Mouse (Mus musculus): ENCODE data around the gene Crhr2. TPM values are rescaled to one million over a fixed set of nuclear protein-coding genes. Genes with fewer than 3 reads are reported as not detected.

Crhr2 gene
- polyA plus RNA-seq, 1 experiment from 2014 or later: 1.5 TPM

GRCm38 (mm10) chr6:55117325-55118109, 15.3 kb downstream of the Crhr2 start:
- ATAC-seq (ENCODE audit: low FRiP score): peak; percentile 72; the same call in 1 of the 2 replicates
- Histone ChIP-seq H3K9me3 (replicated peaks) (no peaks in the 10 kb centered on the region), H3K36me3 (no peaks in the 10 kb centered on the region), H3K4me1 (peaks cover 16% of the 10 kb centered on the region), H3K4me3 (replicated peaks) (peak overlapping the region; percentile 60), H3K4me2 (peak overlapping the region; percentile 91), H3K27me3 (replicated peaks) (peaks cover 79% of the 10 kb centered on the region), H3K27ac (replicated peaks) (no peak overlapping the region), H3K9ac (replicated peaks) (peak overlapping the region; percentile 47)
- WGBS: under 1% methylated on average over 68 of the region's 68 CpGs

GRCm38 (mm10) chr6:55108358-55108757, 24.5 kb downstream of the Crhr2 start:
- no peaks in the 10 kb centered on the region for H3K9me3 ChIP-seq (replicated peaks)
- peaks cover 30% of the 10 kb centered on the region for H3K27me3 ChIP-seq (replicated peaks)
- H3K4me2 ChIP-seq: no peak overlapping the region
- WGBS: 18% methylated on average over 7 of the region's 7 CpGs
- no peaks in the 10 kb centered on the region for H3K36me3 ChIP-seq
- no peak overlapping the region for H3K4me3 ChIP-seq (replicated peaks)
- H3K27ac ChIP-seq (replicated peaks): no peak overlapping the region
- H3K9ac ChIP-seq (replicated peaks): no peak overlapping the region
- no peaks in the 10 kb centered on the region for H3K4me1 ChIP-seq
- no peak for ATAC-seq (ENCODE audit: low FRiP score)

- no peak overlapping the region for H3K4me2 ChIP-seq
- H3K27me3 ChIP-seq (replicated peaks): no peaks in the 10 kb centered on the region
- no peaks in the 10 kb centered on the region for H3K36me3 ChIP-seq
- no peak overlapping the region for H3K27ac ChIP-seq (replicated peaks)
- no peak overlapping the region for H3K9ac ChIP-seq (replicated peaks)
- no peaks in the 10 kb centered on the region for H3K4me1 ChIP-seq
- no peak overlapping the region for H3K4me3 ChIP-seq (replicated peaks)
- no peaks in the 10 kb centered on the region for H3K9me3 ChIP-seq (replicated peaks)
- WGBS: 86% methylated on average over 5 of the region's 5 CpGs
- ATAC-seq (ENCODE audit: low FRiP score): no peak
Measured at GRCm38 (mm10) chr6:55098603-55099002, 34.2 kb downstream of the Crhr2 start.

- Histone ChIP-seq H3K9me3 (replicated peaks) (no peaks in the 10 kb centered on the region), H3K4me1 (no peaks in the 10 kb centered on the region), H3K4me2 (no peak overlapping the region), H3K4me3 (replicated peaks) (no peak overlapping the region), H3K27ac (replicated peaks) (no peak overlapping the region), H3K9ac (replicated peaks) (no peak overlapping the region), H3K27me3 (replicated peaks) (no peaks in the 10 kb centered on the region), H3K36me3 (no peaks in the 10 kb centered on the region)
- WGBS: 75% methylated on average over 5 of the region's 5 CpGs
- ATAC-seq (ENCODE audit: low FRiP score): no peak
Measured at GRCm38 (mm10) chr6:55098030-55098429, 34.8 kb downstream of the Crhr2 start.

- Histone ChIP-seq H3K9ac (replicated peaks) (no peak overlapping the region), H3K36me3 (no peaks in the 10 kb centered on the region), H3K9me3 (replicated peaks) (no peaks in the 10 kb centered on the region), H3K4me3 (replicated peaks) (no peak overlapping the region), H3K27ac (replicated peaks) (no peak overlapping the region), H3K4me2 (no peak overlapping the region), H3K27me3 (replicated peaks) (no peaks in the 10 kb centered on the region), H3K4me1 (no peaks in the 10 kb centered on the region)
- ATAC-seq (ENCODE audit: low FRiP score): no peak
- 46% methylated on average over 6 of the region's 6 CpGs for WGBS
Measured at GRCm38 (mm10) chr6:55093431-55094146, 39.2 kb downstream of the Crhr2 start.

GRCm38 (mm10) chr6:55091396-55091795, 41.4 kb downstream of the Crhr2 start:
- Histone ChIP-seq H3K36me3 (no peaks in the 10 kb centered on the region), H3K4me3 (replicated peaks) (no peak overlapping the region), H3K9ac (replicated peaks) (no peak overlapping the region), H3K27me3 (replicated peaks) (no peaks in the 10 kb centered on the region), H3K9me3 (replicated peaks) (no peaks in the 10 kb centered on the region), H3K27ac (replicated peaks) (no peak overlapping the region), H3K4me1 (no peaks in the 10 kb centered on the region), H3K4me2 (no peak overlapping the region)
- ATAC-seq (ENCODE audit: low FRiP score): no peak
- 93% methylated on average over 9 of the region's 9 CpGs for WGBS

GRCm38 (mm10) chr6:55090639-55091038, 42.2 kb downstream of the Crhr2 start:
- H3K36me3 ChIP-seq: no peaks in the 10 kb centered on the region
- no peak overlapping the region for H3K4me3 ChIP-seq (replicated peaks)
- no peak overlapping the region for H3K9ac ChIP-seq (replicated peaks)
- no peak for ATAC-seq (ENCODE audit: low FRiP score)
- no peaks in the 10 kb centered on the region for H3K4me1 ChIP-seq
- no peak overlapping the region for H3K27ac ChIP-seq (replicated peaks)
- H3K4me2 ChIP-seq: no peak overlapping the region
- no peaks in the 10 kb centered on the region for H3K27me3 ChIP-seq (replicated peaks)
- no peaks in the 10 kb centered on the region for H3K9me3 ChIP-seq (replicated peaks)
- WGBS: 36% methylated on average over 4 of the region's 4 CpGs

GRCm38 (mm10) chr6:55087355-55087754, 45.5 kb downstream of the Crhr2 start:
- Histone ChIP-seq H3K27me3 (replicated peaks) (no peaks in the 10 kb centered on the region), H3K4me1 (0 out of 2 replicates have a peak, but pooled peaks cover 2% of the 10 kb centered on the region), H3K4me2 (no peak overlapping the region), H3K27ac (replicated peaks) (no peak overlapping the region), H3K36me3 (no peaks in the 10 kb centered on the region), H3K4me3 (replicated peaks) (no peak overlapping the region), H3K9ac (replicated peaks) (no peak overlapping the region), H3K9me3 (replicated peaks) (no peaks in the 10 kb centered on the region)
- WGBS: 52% methylated on average over 4 of the region's 4 CpGs
- no peak for ATAC-seq (ENCODE audit: low FRiP score)

GRCm38 (mm10) chr6:55082261-55083051, 50.4 kb downstream of the Crhr2 start:
- Histone ChIP-seq H3K4me2 (no peak overlapping the region), H3K36me3 (peaks cover 33% of the 10 kb centered on the region), H3K4me3 (replicated peaks) (no peak overlapping the region), H3K27me3 (replicated peaks) (no peaks in the 10 kb centered on the region), H3K4me1 (0 out of 2 replicates have a peak, but pooled peaks cover 2% of the 10 kb centered on the region), H3K9ac (replicated peaks) (no peak overlapping the region), H3K27ac (replicated peaks) (peak overlapping the region; percentile 23; the same call in 1 of the 2 replicates), H3K9me3 (replicated peaks) (no peaks in the 10 kb centered on the region)
- ATAC-seq (ENCODE audit: low FRiP score): peak; percentile 58
- 76% methylated on average over 7 of the region's 7 CpGs for WGBS

- H3K4me2 ChIP-seq: no peak overlapping the region
- no peak overlapping the region for H3K27ac ChIP-seq (replicated peaks)
- no peak overlapping the region for H3K4me3 ChIP-seq (replicated peaks)
- no peaks in the 10 kb centered on the region for H3K27me3 ChIP-seq (replicated peaks)
- H3K9me3 ChIP-seq (replicated peaks): no peaks in the 10 kb centered on the region
- peaks cover 37% of the 10 kb centered on the region for H3K36me3 ChIP-seq
- WGBS: 86% methylated on average over 3 of the region's 3 CpGs
- 0 out of 2 replicates have a peak, but pooled peaks cover 2% of the 10 kb centered on the region for H3K4me1 ChIP-seq
- H3K9ac ChIP-seq (replicated peaks): no peak overlapping the region
- no peak for ATAC-seq (ENCODE audit: low FRiP score)
Measured at GRCm38 (mm10) chr6:55081379-55081778, 51.4 kb downstream of the Crhr2 start.

- no peak overlapping the region for H3K4me3 ChIP-seq (replicated peaks)
- H3K4me2 ChIP-seq: no peak overlapping the region
- no peak overlapping the region for H3K27ac ChIP-seq (replicated peaks)
- no peaks in the 10 kb centered on the region for H3K27me3 ChIP-seq (replicated peaks)
- WGBS: 61% methylated on average over 4 of the region's 4 CpGs
- H3K4me1 ChIP-seq: no peaks in the 10 kb centered on the region
- no peak for ATAC-seq (ENCODE audit: low FRiP score)
- peaks cover 65% of the 10 kb centered on the region for H3K36me3 ChIP-seq
- no peak overlapping the region for H3K9ac ChIP-seq (replicated peaks)
- H3K9me3 ChIP-seq (replicated peaks): no peaks in the 10 kb centered on the region
Measured at GRCm38 (mm10) chr6:55076561-55077255, 56.1 kb downstream of the Crhr2 start.

Data from neural tube, embryonic 15.5 days (tissue).